Mouse (Mus musculus): Measurements from ENCODE around the gene Lix1l. TPM values are rescaled to one million over a fixed set of nuclear protein-coding genes. Genes with fewer than 3 reads are reported as not detected.

Lix1l gene
- polyA plus RNA-seq, 1 experiment from 2014 or later: 6.7 TPM

DNA sequence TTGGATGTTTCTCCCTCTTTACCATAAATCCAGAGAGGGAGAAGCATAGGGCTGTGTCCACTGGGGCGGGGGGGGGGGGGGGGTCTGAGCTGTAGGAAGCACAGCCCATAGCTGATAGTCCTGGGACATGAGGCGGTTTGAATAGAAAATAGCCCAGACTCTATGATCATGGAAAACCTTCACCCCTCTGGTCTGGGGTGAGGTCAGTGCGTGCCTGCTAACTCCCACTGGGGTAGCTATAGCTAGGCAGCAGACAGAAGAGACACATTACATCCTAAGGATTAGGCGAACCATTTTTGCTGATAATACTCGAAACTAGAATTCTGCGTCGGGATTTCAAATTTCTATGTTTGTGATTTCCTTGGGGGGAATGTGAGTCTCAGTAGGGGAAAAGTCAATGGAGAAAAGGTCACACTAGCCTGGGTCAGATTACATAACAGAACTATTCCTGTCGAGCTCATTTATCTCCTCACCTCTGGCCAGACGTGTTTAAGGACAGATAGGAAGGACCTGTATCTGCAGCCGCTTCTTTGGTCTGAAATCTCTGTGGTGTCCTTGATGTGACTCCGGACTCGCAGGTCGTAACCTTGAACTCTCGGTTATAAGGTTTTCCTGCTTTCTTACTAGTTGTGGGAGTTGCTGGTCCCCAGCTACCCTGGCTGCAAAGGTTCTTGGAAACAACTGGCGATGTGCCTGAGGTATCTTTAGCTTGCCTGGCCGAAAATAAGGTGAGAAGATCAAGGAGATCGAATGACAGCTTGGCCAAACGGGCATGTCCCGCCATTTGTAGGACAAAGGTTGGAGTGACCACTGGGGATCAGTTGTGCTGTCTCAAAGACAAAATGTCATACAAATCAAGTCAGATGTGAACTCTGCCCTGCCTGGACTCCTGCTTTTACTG is 27.1 kb upstream of the Lix1l start:
- Histone ChIP-seq H3K9ac (ENCODE audit: low read length) (no peak overlapping the region), H3K4me1 (ENCODE audit: control insufficient read depth in 2 of 2, insufficient read depth in 2 of 2, low read length in 2 of 2) (peaks cover 48 to 78% of the 10 kb centered on the region in 2 experiments), H3K4me3 (ENCODE audit: control insufficient read depth in 1 of 2, insufficient read depth in 1 of 2, low read depth in 1 of 2, low read length in 2 of 2) (no peak overlapping the region), H3K27me3 (ENCODE audit: control insufficient read depth, insufficient read depth, low read length) (no peaks in the 10 kb centered on the region), H3K9me3 (ENCODE audit: control insufficient read depth, low read length) (no peaks in the 10 kb centered on the region), H3K4me2 (ENCODE audit: low read length) (no peak overlapping the region), H3K27ac (replicated peaks in 1 of 2; ENCODE audit: control insufficient read depth in 1 of 2, insufficient read depth in 1 of 2, low read depth in 2 of 2, low read length in 2 of 2) (peak overlapping the region in 1 of 2 experiments; percentile 47; a peak in 1 of 4 replicates), H3K36me3 (ENCODE audit: control insufficient read depth, insufficient read depth, low read length) (no peaks in the 10 kb centered on the region)
- ATAC-seq (ENCODE audit: insufficient number of reproducible peaks, insufficient read depth, low FRiP score, low read depth): no peak
- 41% methylated on average over 18 of the region's 19 CpGs for WGBS

DNA sequence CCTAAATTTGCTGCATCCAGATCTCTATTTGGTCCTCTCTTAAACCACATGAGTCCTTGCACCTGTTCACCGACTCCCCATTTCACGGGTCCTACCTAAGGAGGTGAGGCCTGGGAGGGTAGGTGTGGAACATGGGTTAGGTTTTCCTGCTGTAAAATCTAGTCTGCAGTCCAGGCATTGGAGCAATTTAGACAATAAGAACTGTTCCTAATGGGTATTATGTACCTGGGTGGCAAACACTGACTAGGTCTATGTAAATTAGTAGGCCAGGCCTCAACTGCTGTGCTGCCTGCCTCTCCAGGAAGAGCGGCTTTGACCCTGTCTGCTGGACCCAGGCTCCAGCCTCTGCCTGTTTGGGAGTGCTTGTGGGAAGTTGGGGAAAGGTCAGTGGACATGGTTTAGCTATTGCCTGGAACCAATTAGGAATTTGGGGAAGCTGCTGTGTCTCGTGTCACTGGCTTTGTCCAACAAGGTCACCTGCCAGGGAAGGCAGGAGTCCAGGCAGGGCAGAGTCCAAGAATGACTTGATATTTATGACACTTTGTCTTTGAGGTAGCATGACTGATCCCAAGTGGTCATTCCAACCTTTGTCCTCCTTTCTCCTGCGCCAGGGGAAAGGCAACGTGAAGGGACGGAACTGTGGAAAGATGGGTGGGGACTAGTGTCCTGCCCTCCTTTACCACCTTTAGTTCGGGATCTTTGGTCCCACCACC is 25.5 kb upstream of the Lix1l start:
- no peaks in the 10 kb centered on the region for H3K9me3 ChIP-seq (ENCODE audit: control insufficient read depth, low read length)
- H3K27ac ChIP-seq (replicated peaks in 1 of 2; ENCODE audit: control insufficient read depth in 1 of 2, insufficient read depth in 1 of 2, low read depth in 2 of 2, low read length in 2 of 2): peak overlapping the region; percentile 100
- H3K9ac ChIP-seq (ENCODE audit: low read length): peak overlapping the region; percentile 65; the same call in 1 of the 2 replicates
- no peaks in the 10 kb centered on the region for H3K27me3 ChIP-seq (ENCODE audit: control insufficient read depth, insufficient read depth, low read length)
- 80% methylated on average over 8 of the region's 8 CpGs for WGBS
- ATAC-seq (ENCODE audit: insufficient number of reproducible peaks, insufficient read depth, low FRiP score, low read depth): no peak
- H3K4me2 ChIP-seq (ENCODE audit: low read length): peak overlapping the region; percentile 61
- H3K4me1 ChIP-seq (ENCODE audit: control insufficient read depth in 2 of 2, insufficient read depth in 2 of 2, low read length in 2 of 2): peaks cover 45 to 77% of the 10 kb centered on the region in 2 experiments
- H3K36me3 ChIP-seq (ENCODE audit: control insufficient read depth, insufficient read depth, low read length): no peaks in the 10 kb centered on the region
- no peak overlapping the region for H3K4me3 ChIP-seq (ENCODE audit: control insufficient read depth in 1 of 2, insufficient read depth in 1 of 2, low read depth in 1 of 2, low read length in 2 of 2)

DNA sequence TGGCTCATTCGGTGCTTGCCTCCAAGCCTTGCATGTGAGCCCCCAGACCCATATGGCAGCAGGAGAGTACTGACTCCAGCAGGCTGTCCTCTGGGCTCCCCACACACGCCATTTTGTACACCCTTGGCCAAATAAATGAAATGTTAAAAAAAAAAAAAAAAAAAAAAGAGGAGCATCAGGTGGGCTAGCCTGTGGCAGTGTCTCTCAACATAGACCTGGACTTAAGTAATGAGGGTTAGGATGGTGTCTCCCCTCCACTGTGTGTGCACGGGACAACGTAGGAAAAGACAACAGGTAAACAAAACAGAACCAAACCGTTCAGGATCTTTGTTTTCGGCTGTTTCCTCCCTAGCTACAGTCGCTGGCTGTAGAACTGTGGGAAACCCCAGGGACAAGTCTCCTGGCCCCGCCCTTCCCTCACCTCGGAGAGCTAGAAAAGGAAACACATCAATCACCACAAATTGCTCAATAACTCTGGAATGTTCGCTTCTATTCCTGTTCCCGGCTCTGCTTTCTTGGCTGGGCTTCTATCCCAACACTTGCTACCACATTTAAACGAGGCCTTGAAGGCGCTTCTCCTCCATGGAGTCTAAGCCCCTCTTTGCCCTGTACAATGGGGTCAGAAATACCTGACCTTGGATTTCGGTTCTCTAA is 24.8 kb upstream of the Lix1l start:
- 27% methylated on average over 14 of the region's 14 CpGs for WGBS
- no peaks in the 10 kb centered on the region for H3K9me3 ChIP-seq (ENCODE audit: control insufficient read depth, low read length)
- peak; percentile 26 for ATAC-seq (ENCODE audit: insufficient number of reproducible peaks, insufficient read depth, low FRiP score, low read depth)

DNA sequence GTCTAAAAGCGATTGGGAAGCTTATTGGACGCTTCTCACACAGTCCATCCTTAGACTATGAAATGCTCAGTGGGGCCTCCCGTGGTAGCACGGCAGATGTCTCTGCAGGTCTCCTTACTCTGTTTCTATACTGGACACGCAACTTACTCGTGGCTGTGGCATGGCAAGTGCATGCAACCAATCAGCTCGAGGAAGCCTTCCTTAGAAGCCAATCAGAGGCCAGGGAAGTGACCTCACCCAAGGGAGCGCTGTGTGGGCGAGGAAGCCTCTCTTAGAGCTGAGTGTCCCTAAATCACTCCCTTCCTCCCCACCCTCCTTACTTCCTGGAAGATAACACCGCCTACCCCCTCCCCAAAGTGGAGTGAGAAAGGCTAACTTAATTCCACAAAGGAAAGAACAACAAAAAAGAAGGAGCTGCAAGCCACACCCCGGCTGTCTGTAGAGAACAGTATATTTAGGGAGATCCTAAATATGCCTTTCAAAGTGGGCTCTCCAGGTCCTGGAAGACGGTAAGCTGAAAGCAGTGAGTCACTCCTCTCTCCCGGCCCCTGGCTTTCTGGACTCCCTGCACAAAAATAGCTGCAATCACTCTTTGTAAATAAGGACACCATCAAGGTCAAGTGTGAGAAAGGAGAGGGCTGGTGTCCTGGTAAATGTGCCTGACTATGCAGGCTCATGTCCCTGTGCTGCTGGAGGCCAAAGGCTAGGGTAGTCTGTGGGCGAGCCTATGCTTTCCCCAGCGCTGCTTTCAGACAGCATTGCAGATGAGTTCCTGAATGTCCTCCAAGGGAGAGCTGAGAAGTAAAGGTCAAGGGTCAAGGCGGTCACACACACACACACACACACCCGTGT is 24.0 kb upstream of the Lix1l start, which contains the start of gene Gm16253:
Gene Gm16253, plus strand, starts transcription at position 295 of the 852 bp plus-strand sequence.
- Histone ChIP-seq H3K4me3 (ENCODE audit: control insufficient read depth in 1 of 2, insufficient read depth in 1 of 2, low read depth in 1 of 2, low read length in 2 of 2) (peak within 1 kb of the TSS; percentile 28 to 33), H3K27ac (replicated peaks in 1 of 2; ENCODE audit: control insufficient read depth in 1 of 2, insufficient read depth in 1 of 2, low read depth in 2 of 2, low read length in 2 of 2) (peak within 1 kb of the TSS; percentile 100), H3K36me3 (ENCODE audit: control insufficient read depth, insufficient read depth, low read length) (no peaks in the 10 kb centered on the region), H3K4me1 (ENCODE audit: control insufficient read depth in 2 of 2, insufficient read depth in 2 of 2, low read length in 2 of 2) (peaks cover 38 to 69% of the 10 kb centered on the region in 2 experiments), H3K27me3 (ENCODE audit: control insufficient read depth, insufficient read depth, low read length) (no peaks in the 10 kb centered on the region), H3K9me3 (ENCODE audit: control insufficient read depth, low read length) (no peaks in the 10 kb centered on the region), H3K4me2 (ENCODE audit: low read length) (peak within 1 kb of the TSS; percentile 61), H3K9ac (ENCODE audit: low read length) (peak within 1 kb of the TSS; percentile 65)
- ATAC-seq (ENCODE audit: insufficient number of reproducible peaks, insufficient read depth, low FRiP score, low read depth): peak; percentile 92
- WGBS: 7% methylated on average over 17 of the region's 17 CpGs

More for the DNA sequence above, 24.8 kb upstream of the Lix1l start:
- peaks cover 44 to 76% of the 10 kb centered on the region in 2 experiments for H3K4me1 ChIP-seq (ENCODE audit: control insufficient read depth in 2 of 2, insufficient read depth in 2 of 2, low read length in 2 of 2)
- peak overlapping the region; percentile 100 for H3K27ac ChIP-seq (replicated peaks in 1 of 2; ENCODE audit: control insufficient read depth in 1 of 2, insufficient read depth in 1 of 2, low read depth in 2 of 2, low read length in 2 of 2)
- H3K9ac ChIP-seq (ENCODE audit: low read length): peak overlapping the region; percentile 65
- peak overlapping the region; percentile 28 to 33 for H3K4me3 ChIP-seq (ENCODE audit: control insufficient read depth in 1 of 2, insufficient read depth in 1 of 2, low read depth in 1 of 2, low read length in 2 of 2)
- no peaks in the 10 kb centered on the region for H3K27me3 ChIP-seq (ENCODE audit: control insufficient read depth, insufficient read depth, low read length)
- no peaks in the 10 kb centered on the region for H3K36me3 ChIP-seq (ENCODE audit: control insufficient read depth, insufficient read depth, low read length)
- peak overlapping the region; percentile 61 for H3K4me2 ChIP-seq (ENCODE audit: low read length)

DNA sequence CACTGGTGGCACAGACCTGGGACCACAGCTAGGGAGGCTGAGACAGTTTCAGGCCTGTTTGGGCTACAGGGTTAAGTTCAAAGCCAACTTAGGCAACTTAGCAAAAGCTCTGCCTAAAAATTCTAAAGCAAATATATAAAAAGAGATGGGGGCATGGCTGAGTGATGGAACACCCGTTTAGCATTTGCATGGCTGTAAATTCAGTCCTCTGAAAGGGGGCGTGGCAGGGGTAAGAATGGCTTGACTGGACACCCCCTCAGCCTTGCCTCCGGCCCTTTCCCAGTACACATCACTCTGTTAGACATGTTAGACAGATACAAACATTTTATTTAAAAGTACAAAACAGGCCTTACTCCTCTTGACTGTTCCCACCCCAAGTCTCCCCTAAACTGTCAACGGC is 23.4 kb upstream of the Lix1l start:
- Histone ChIP-seq H3K4me3 (ENCODE audit: control insufficient read depth in 1 of 2, insufficient read depth in 1 of 2, low read depth in 1 of 2, low read length in 2 of 2) (peak overlapping the region in 1 of 2 experiments; percentile 28; a peak in 1 of 4 replicates), H3K9ac (ENCODE audit: low read length) (peak overlapping the region; percentile 65), H3K4me1 (ENCODE audit: control insufficient read depth in 2 of 2, insufficient read depth in 2 of 2, low read length in 2 of 2) (peaks cover 36 to 65% of the 10 kb centered on the region in 2 experiments), H3K4me2 (ENCODE audit: low read length) (peak overlapping the region; percentile 61), H3K36me3 (ENCODE audit: control insufficient read depth, insufficient read depth, low read length) (no peaks in the 10 kb centered on the region), H3K27me3 (ENCODE audit: control insufficient read depth, insufficient read depth, low read length) (no peaks in the 10 kb centered on the region), H3K27ac (replicated peaks in 1 of 2; ENCODE audit: control insufficient read depth in 1 of 2, insufficient read depth in 1 of 2, low read depth in 2 of 2, low read length in 2 of 2) (peak overlapping the region; percentile 100), H3K9me3 (ENCODE audit: control insufficient read depth, low read length) (no peaks in the 10 kb centered on the region)
- 61% methylated on average over 4 of the region's 4 CpGs for WGBS
- ATAC-seq (ENCODE audit: insufficient number of reproducible peaks, insufficient read depth, low FRiP score, low read depth): no peak

DNA sequence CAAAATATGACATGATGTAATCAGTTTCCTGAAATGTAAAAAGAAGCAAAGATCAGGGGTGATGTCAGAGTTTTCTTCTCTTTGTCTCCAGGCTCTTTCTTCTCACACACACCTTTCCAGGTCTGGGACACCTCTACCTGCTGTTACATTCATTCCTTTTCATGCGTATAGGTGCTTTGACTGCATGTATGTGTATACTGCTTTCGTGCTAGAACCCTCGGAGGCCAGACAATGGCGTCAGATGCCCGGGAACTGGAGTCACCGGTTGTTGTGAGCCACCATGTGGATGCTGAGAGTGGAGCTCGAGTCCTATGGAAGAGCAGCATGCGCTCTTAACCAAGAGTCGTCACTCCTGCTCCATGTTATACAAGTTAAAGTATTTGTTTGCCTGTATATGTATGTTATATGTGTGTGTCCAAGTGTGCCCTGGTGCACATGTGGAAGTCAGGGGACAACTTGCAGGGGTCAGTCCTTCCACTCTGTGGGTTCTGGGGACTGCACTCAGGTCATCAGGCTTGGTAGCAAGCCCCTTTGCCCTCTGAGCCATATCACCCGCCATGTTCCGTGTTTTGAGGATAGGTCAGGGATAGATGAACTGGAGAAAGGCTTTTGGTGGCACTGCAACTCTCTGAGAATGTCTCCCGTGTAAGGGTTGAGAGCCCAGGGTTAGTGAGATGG is 22.2 kb upstream of the Lix1l start:
- WGBS: 75% methylated on average over 12 of the region's 12 CpGs
- Histone ChIP-seq H3K4me1 (ENCODE audit: control insufficient read depth in 2 of 2, insufficient read depth in 2 of 2, low read length in 2 of 2) (peaks cover 36 to 57% of the 10 kb centered on the region in 2 experiments), H3K36me3 (ENCODE audit: control insufficient read depth, insufficient read depth, low read length) (no peaks in the 10 kb centered on the region), H3K27ac (replicated peaks in 1 of 2; ENCODE audit: control insufficient read depth in 1 of 2, insufficient read depth in 1 of 2, low read depth in 2 of 2, low read length in 2 of 2) (peak overlapping the region in 1 of 2 experiments; percentile 25; a peak in 3 of 4 replicates), H3K4me2 (ENCODE audit: low read length) (no peak overlapping the region), H3K9ac (ENCODE audit: low read length) (peak overlapping the region; percentile 19; the same call in 1 of the 2 replicates), H3K9me3 (ENCODE audit: control insufficient read depth, low read length) (no peaks in the 10 kb centered on the region), H3K27me3 (ENCODE audit: control insufficient read depth, insufficient read depth, low read length) (no peaks in the 10 kb centered on the region), H3K4me3 (ENCODE audit: control insufficient read depth in 1 of 2, insufficient read depth in 1 of 2, low read depth in 1 of 2, low read length in 2 of 2) (no peak overlapping the region)
- ATAC-seq (ENCODE audit: insufficient number of reproducible peaks, insufficient read depth, low FRiP score, low read depth): no peak

All from heart, embryonic 14.5 days (tissue).